Mouse (Mus musculus) megakaryocyte, embryonic 14.5 days (primary cell): ENCODE data around the gene 2510039O18Rik.

Source experiments
- FLI1 ChIP-seq: IDR thresholded peaks from 2 replicates; pipeline ENCODE4 v1.6.1; 2012; ENCODE audit warnings: low read length, inconsistent platforms, mixed read lengths
- GATA1 ChIP-seq: IDR thresholded peaks from 3 replicates; pipeline ENCODE4 v1.6.1; 2012; ENCODE audit warnings: mixed read lengths, low read length, inconsistent platforms, borderline replicate concordance

DNA sequence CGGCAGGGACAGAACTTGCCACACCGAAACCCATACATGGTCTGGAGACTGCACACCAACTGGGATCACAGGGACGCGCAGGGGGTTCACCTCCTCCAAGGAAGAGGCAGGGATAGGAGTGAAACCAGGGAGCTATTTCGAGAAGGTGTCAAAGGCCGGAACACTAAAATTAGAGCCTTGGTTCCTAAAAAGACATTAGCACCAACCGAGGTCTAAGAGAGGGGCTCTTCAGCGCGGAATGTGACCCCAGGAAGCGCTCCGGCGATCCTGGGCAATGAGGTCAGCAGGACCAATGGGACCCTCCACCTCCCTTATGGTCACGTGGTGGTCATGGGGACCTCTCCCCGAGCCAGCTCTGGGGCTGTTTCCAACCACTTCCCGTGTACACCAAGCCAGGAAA is 22.9 kb downstream of the 2510039O18Rik start:
- TF ChIP-seq FLI1 (no peak), GATA1 (no peak)
